Mouse (Mus musculus) limb, embryonic 11.5 days (tissue): ENCODE results near the gene Clmp. TPM values are rescaled to one million over a fixed set of nuclear protein-coding genes. Genes with fewer than 3 reads are reported as not detected.
A peak's percentile ranks its signal among the peaks of the same experiment; 100 is the strongest.

Experiments used
- ATAC-seq: fragments of 200-750 bp; cut with Nextera tagmentation; 2 replicates; pipeline ENCODE4 v1.8.0; 2017; ENCODE audit warnings: low read depth; ENCODE audit not compliant: insufficient number of reproducible peaks, low FRiP score, low TSS enrichment
- DNase-seq: peaks from one replicate; pipeline ENCODE4 v3.0.0-alpha.2; 2015; ENCODE audit warnings: low spot score
- H3K27ac ChIP-seq: fragments of 300-500 bp; sonication (generic); replicated peaks from 2 replicates; pipeline ENCODE4 v1.5.1; 2014; ENCODE audit warnings: low read depth, mild to moderate bottlenecking, low read length
- H3K27me3 ChIP-seq: fragments of 300-500 bp; sonication (generic); 2 replicates; pipeline ENCODE4 v1.6.1; 2014; ENCODE audit warnings: mild to moderate bottlenecking, low read length, mixed read lengths; ENCODE audit not compliant: control insufficient read depth, insufficient read depth
- H3K36me3 ChIP-seq: fragments of 300-500 bp; sonication (generic); 2 replicates; pipeline ENCODE4 v1.6.1; 2014; ENCODE audit warnings: mild to moderate bottlenecking, low read length, moderate library complexity, mixed read lengths; ENCODE audit not compliant: control insufficient read depth, insufficient read depth
- H3K4me1 ChIP-seq: fragments of 300-500 bp; sonication (generic); 2 replicates; pipeline ENCODE4 v1.6.1; 2014; ENCODE audit warnings: low read length, mixed read lengths; ENCODE audit not compliant: control insufficient read depth, insufficient read depth
- H3K4me2 ChIP-seq: fragments of 300-500 bp; sonication (generic); 2 replicates; pipeline ENCODE4 v1.6.1; 2014; ENCODE audit warnings: low read depth, mild to moderate bottlenecking, moderate library complexity; ENCODE audit not compliant: severe bottlenecking
- H3K4me3 ChIP-seq: fragments of 300-500 bp; sonication (generic); 2 replicates; pipeline ENCODE4 v1.5.1; 2014; ENCODE audit warnings: low read depth, low read length
- H3K9ac ChIP-seq: fragments of 300-500 bp; sonication (generic); 2 replicates; pipeline ENCODE4 v1.6.1; 2014; ENCODE audit warnings: mild to moderate bottlenecking, low read length
- H3K9me3 ChIP-seq: fragments of 300-500 bp; sonication (generic); 2 replicates; pipeline ENCODE4 v1.6.1; 2016; ENCODE audit warnings: low read length; ENCODE audit not compliant: control insufficient read depth
- WGBS: fragments of 180-500 bp; shearing (Covaris S2); extraction: QIAGEN DNeasy Blood & Tissue Kit; methylation state at CpG from one replicate; pipeline ENCODE4 v1.1.7; 2014; 5-methylcytosine and 5-hydroxymethylcytosine counted together
- polyA plus RNA-seq: library from polyadenylated mRNA; unstranded; fragments of >200 nt; fragmentation: Nextera tagmentation; extraction: Ambion mirVana; gene quantifications from 2 replicates; pipeline ENCODE4 v1.2.1, GENCODE M21; 2014

The Clmp gene
- polyA plus RNA-seq, 1 experiment from 2014 or later: 62.7 TPM

GRCm38 (mm10) chr9:40793581-40793980 is 107.8 kb downstream of the Clmp start:
- Histone ChIP-seq H3K4me2 (no peak overlapping the region), H3K27ac (no peak overlapping the region), H3K9me3 (no peaks in the 10 kb centered on the region), H3K4me3 (no peak overlapping the region), H3K4me1 (no peaks in the 10 kb centered on the region; the same call in 1 of the 2 replicates), H3K36me3 (no peaks in the 10 kb centered on the region), H3K27me3 (no peaks in the 10 kb centered on the region), H3K9ac (no peak overlapping the region)
- ATAC-seq (no peak), DNase-seq (no peak)
- WGBS: 92% methylated on average over 5 of the region's 5 CpGs

DNA sequence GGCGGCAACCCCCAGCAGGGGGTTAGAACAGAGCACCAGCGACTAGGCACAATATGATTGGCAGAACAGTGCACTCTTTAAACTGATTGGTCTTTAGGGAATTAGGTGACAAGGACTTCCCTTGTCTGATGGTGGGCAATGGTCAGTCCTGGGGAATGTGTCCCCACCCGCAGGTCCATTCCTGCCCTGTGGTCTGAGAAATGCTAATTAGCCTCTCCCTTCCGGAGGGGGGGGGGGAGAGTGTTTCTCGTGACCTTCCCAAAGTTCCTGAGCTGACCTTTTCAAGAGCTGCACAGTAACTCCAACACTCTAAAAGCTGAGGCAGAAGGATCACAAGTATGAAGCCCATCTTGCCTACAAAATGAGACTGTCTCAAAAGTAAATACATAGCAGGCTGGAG is 108.5 kb downstream of the Clmp start:
- ATAC-seq: no peak
- no peak for DNase-seq
- Histone ChIP-seq H3K9me3 (no peaks in the 10 kb centered on the region), H3K4me1 (no peaks in the 10 kb centered on the region; the same call in 1 of the 2 replicates), H3K9ac (no peak overlapping the region), H3K4me3 (no peak overlapping the region), H3K27ac (no peak overlapping the region), H3K36me3 (no peaks in the 10 kb centered on the region), H3K27me3 (no peaks in the 10 kb centered on the region), H3K4me2 (no peak overlapping the region)
- WGBS: 31% methylated on average over 5 of the region's 5 CpGs

GRCm38 (mm10) chr9:40794926-40795325 is 109.2 kb downstream of the Clmp start:
- Histone ChIP-seq H3K4me2 (no peak overlapping the region), H3K27ac (no peak overlapping the region), H3K9ac (no peak overlapping the region), H3K9me3 (no peaks in the 10 kb centered on the region), H3K4me1 (no peaks in the 10 kb centered on the region; the same call in 1 of the 2 replicates), H3K27me3 (no peaks in the 10 kb centered on the region), H3K36me3 (no peaks in the 10 kb centered on the region), H3K4me3 (no peak overlapping the region)
- DNase-seq (no peak), ATAC-seq (no peak)
- WGBS: 61% methylated on average over 5 of the region's 5 CpGs

DNA sequence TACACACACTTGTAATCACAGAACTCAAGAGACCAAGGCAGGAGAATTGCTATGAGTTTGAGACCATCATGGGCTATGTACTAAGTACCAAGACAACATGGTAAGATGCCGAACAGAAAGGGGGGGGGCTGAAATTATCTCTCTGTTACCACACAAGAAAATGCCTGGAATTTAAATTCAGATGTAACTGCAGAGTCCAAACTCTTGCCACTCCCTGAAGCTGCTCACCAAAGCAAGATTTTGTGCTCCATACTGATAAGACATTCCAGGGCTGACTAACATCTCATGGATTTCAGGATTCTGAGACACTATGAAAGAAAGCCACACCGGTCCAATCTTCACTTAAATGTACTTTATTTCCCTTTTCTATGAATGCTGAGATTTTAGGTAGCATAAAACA is 109.8 kb downstream of the Clmp start:
- ATAC-seq: no peak
- no peaks in the 10 kb centered on the region for H3K36me3 ChIP-seq
- 89% methylated on average over 2 of the region's 2 CpGs for WGBS

DNA sequence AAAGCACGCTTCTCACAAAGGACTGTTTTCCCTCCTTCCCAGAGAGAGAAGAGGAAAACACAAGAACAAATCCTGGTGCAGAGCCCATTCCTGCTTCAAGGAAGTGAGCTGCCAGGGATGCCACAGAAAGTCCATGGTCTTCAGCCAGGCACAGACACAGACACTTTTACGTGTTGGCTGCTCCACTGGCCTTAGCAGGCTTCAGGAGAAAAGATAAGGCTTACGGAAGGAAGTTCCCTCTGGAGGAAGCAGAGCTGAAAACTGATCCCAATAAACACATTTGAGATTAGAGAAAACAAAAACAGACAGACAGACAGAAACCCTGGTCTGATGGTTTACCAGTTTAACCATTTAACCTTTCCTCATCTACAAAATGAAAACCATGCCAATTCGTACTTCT is 110.3 kb downstream of the Clmp start:
- Histone ChIP-seq H3K4me2 (no peak overlapping the region), H3K9me3 (no peaks in the 10 kb centered on the region), H3K27me3 (no peaks in the 10 kb centered on the region), H3K9ac (no peak overlapping the region), H3K36me3 (no peaks in the 10 kb centered on the region), H3K27ac (no peak overlapping the region), H3K4me3 (no peak overlapping the region), H3K4me1 (no peaks in the 10 kb centered on the region; the same call in 1 of the 2 replicates)
- WGBS: 62% methylated on average over 4 of the region's 4 CpGs
- ATAC-seq (no peak), DNase-seq (no peak)

More for the DNA sequence above, 109.8 kb downstream of the Clmp start:
- no peaks in the 10 kb centered on the region for H3K27me3 ChIP-seq
- no peak overlapping the region for H3K4me2 ChIP-seq
- no peak for DNase-seq
- no peaks in the 10 kb centered on the region for H3K9me3 ChIP-seq
- no peak overlapping the region for H3K4me3 ChIP-seq
- no peaks in the 10 kb centered on the region; the same call in 1 of the 2 replicates for H3K4me1 ChIP-seq
- no peak overlapping the region for H3K9ac ChIP-seq
- no peak overlapping the region for H3K27ac ChIP-seq

DNA sequence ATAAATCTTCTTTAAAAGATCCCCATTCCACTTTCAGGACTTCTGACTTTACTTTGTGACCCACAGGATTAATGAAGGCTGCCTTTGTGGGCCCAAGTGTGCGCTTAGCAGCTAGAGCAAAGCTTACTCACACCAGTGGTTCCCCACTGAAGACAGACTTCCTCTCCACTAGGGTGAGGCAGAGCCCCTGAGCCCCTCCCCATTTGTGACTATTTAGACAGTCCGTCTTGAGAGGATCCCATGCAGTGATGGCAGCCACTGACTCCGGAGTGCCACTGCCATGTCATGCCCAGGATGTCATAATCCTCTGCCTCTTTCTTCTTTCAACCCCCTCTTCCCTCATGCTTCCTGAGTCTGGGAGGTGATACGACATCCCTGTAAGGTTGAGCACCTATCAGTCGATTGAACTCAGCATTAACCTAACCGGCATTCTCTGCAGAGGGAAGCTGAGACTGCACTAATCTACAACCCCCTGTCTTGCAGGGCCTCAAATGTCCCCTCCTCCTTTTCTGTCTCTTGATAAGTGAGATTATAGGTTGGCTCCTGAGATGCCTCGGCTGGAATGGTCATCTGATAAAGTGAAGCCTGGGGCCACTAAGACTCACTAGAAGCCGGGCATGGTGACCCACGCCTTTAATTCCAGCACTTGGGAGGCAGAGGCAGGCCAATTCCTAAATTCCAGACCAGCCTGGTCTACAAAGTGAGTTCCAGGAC is 112.6 kb downstream of the Clmp start:
- H3K9ac ChIP-seq: no peak overlapping the region
- H3K4me3 ChIP-seq: no peak overlapping the region
- H3K9me3 ChIP-seq: no peaks in the 10 kb centered on the region
- 78% methylated on average over 9 of the region's 9 CpGs for WGBS
- no peak for ATAC-seq
- H3K27me3 ChIP-seq: no peaks in the 10 kb centered on the region
- no peaks in the 10 kb centered on the region; the same call in 1 of the 2 replicates for H3K4me1 ChIP-seq
- DNase-seq: no peak
- no peak overlapping the region for H3K4me2 ChIP-seq
- peaks cover under 1% of the 10 kb centered on the region; the same call in 1 of the 2 replicates for H3K36me3 ChIP-seq
- no peak overlapping the region for H3K27ac ChIP-seq

GRCm38 (mm10) chr9:40799112-40799511 is 113.3 kb downstream of the Clmp start:
- ATAC-seq: no peak
- 55% methylated on average over 3 of the region's 3 CpGs for WGBS
- H3K27me3 ChIP-seq: no peaks in the 10 kb centered on the region

DNA sequence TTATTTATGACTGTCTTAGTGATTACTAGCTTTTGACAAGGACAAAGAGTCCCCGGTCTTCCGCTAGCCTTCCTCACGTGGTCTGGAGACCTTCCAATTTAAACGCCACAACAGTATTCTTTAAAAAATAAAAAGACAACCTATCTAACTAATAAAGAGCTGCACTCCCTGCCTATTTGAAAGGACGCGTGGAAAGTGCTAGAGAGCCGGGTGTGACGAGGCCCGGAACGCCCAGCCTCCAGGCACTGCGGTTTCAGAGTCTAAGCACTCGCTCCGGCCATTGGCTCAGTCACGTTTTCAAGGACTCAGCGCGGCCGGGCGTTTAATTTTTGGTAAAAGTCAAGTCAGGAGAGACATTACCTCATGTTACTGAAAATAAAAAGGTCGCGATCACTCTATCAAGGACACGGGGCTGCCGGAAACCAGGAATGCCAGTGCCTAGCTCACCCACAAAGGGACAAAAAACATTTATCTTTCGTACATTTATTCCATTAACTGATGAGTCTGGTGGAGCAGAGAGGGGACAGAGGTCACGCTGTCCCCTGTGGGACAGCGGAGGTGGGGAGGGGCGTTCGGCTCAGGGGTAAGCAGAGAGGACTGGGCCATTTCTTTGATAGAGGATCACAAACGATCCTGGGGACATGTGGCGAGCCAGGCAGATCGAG is 114.2 kb downstream of the Clmp start:
- ATAC-seq (peak; percentile 44; the same call in 1 of the 2 replicates), DNase-seq (peak; percentile 84)
- H3K4me1 ChIP-seq: no peaks in the 10 kb centered on the region; the same call in 1 of the 2 replicates
- 3% methylated on average over 30 of the region's 30 CpGs for WGBS
- H3K4me3 ChIP-seq: peak overlapping the region; percentile 99
- H3K27me3 ChIP-seq: no peaks in the 10 kb centered on the region
- peak overlapping the region; percentile 68 for H3K9ac ChIP-seq
- H3K4me2 ChIP-seq: peak overlapping the region; percentile 60
- peaks cover 2% of the 10 kb centered on the region; the same call in 1 of the 2 replicates for H3K36me3 ChIP-seq
- peak overlapping the region; percentile 84 for H3K27ac ChIP-seq
- no peaks in the 10 kb centered on the region for H3K9me3 ChIP-seq

More at GRCm38 (mm10) chr9:40799112-40799511, 113.3 kb downstream of the Clmp start:
- Histone ChIP-seq H3K4me3 (no peak overlapping the region), H3K4me2 (no peak overlapping the region), H3K27ac (peak overlapping the region; percentile 84; the same call in 1 of the 2 replicates), H3K9me3 (no peaks in the 10 kb centered on the region), H3K36me3 (peaks cover 2% of the 10 kb centered on the region; the same call in 1 of the 2 replicates), H3K9ac (peak overlapping the region; percentile 38), H3K4me1 (no peaks in the 10 kb centered on the region; the same call in 1 of the 2 replicates)
- no peak for DNase-seq
